Mouse (Mus musculus) 416B (cell line): ENCODE results near the gene Snrpd2.
A peak's percentile ranks its signal among the peaks of the same experiment; 100 is the strongest.

ENCODE experiments used
- DNase-seq: peaks from one replicate; pipeline ENCODE4 v3.0.0; 2011; ENCODE audit warnings: low read depth

The Snrpd2 gene

DNA sequence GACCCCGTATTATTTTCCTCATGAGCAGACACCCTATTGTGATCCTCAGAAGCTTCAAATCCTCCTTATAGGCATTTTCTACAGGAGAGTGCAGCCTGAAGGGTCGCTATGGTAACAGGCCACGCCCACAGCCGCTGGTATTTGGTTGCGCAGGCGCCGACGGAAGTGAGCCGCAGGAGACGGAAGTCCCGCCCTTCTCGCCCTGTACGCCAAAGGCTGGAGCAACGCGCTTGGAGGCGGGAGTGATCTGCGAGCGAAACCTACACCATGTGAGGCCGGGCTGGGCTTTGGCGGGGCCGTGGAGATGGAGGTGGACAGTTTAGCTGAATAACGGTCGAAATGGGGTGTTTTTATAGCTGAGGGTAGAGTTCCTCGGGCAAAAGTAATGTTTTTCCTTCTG, at the start of gene Snrpd2:
Gene Snrpd2 (plus strand): TSS at position 97 of the 400 bp plus-strand sequence.
- peak; percentile 97 for DNase-seq

GRCm38 (mm10) chr7:19100290-19100689, 49.2 kb upstream of the Snrpd2 start:
- DNase-seq: no peak

DNA sequence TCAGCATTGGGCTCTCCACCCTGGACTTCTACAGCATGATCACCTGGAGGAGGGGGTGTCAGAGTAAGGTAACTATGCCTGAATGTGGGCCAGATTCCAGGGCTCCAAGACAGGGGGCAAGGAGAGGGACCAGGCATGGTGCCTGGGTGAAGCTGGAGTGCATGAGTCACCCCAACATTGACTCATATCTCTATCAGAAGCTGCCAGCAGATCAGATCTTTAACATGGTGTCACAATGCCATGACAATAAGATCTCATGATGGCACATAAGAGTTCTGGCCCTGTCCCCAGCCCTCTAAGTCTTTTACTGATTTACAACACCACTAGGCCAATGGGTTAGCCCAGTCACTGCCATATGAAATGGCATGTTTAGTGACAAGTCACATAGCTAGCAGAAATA, 45.8 kb upstream of the Snrpd2 start:
- peak; percentile 80 for DNase-seq

DNA sequence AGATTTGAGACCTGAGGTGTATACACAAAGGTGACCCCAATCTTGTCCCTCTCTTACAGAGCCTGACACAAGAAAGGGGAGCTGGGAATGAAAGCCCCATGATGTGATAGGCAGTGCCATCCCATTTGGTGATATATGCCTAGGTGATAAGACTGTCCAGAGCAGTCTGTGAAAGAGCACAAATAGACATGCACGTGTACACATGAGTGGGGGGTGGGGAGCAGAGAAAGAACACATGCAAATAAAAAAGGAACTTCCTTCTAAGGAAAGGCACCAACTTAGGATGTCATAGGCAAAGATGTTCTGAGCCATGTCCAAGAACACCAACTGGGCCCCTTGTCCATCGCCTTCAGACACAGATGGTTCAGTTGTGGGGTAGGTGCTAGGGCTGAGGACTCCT, 45.0 kb upstream of the Snrpd2 start:
- no peak for DNase-seq

- no peak for DNase-seq
These were observed 42.1 kb upstream of the Snrpd2 start for GRCm38 (mm10) chr7:19107436-19107835.

DNA sequence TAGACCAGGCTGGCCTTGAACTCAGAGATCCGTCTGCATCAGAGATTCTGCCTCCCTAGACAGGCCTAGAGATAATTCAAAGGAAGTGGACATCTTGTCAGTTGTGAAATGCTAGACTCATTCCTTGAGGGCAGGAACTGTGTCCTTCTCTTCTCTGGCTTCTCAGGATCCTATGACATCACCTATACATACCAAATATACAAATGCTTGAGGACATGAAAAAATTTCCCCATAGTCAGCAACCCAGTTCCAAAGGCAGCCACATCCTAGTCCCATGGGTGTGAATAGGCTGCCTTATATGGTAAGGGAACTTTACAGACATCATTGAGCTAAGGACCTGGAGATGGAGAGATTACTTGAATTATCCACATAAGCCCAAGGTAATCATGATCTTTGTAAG, 40.0 kb upstream of the Snrpd2 start:
- DNase-seq: no peak

GRCm38 (mm10) chr7:19118028-19118771, 31.3 kb upstream of the Snrpd2 start, which contains the start of gene Gm4969:
TSS of gene Gm4969 (minus strand) at chr7:19118368.
- no peak for DNase-seq

GRCm38 (mm10) chr7:19119083-19119482, 30.4 kb upstream of the Snrpd2 start:
- DNase-seq: no peak

- DNase-seq: peak; percentile 98
These were observed 29.7 kb upstream of the Snrpd2 start, which contains the start of gene Fbxo46 for GRCm38 (mm10) chr7:19119631-19120429. TSS of gene Fbxo46 (plus strand) at chr7:19119859.

- no peak for DNase-seq
These were observed 27.8 kb upstream of the Snrpd2 start for GRCm38 (mm10) chr7:19121686-19122085.

GRCm38 (mm10) chr7:19124713-19125112, 24.8 kb upstream of the Snrpd2 start:
- DNase-seq: no peak

DNA sequence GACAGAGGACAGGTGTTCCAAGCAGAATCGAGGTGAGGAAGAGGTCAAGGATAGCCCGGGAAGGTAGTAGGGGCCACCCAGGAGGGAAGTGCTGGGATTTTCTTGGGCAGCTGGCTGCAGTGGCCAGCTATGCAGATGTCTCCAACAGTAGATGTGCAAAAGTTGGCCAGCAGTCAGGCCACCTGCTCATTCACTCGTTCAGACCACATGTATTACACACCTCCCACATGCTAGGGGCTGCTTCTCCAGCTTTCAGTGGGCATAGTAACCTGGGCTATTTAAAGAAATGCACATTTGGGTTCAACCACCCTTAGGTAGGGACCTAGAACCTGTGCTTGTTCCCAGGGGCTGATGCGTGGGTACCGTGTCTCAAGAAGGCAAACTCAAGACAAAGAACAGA, 21.8 kb upstream of the Snrpd2 start:
- no peak for DNase-seq

DNA sequence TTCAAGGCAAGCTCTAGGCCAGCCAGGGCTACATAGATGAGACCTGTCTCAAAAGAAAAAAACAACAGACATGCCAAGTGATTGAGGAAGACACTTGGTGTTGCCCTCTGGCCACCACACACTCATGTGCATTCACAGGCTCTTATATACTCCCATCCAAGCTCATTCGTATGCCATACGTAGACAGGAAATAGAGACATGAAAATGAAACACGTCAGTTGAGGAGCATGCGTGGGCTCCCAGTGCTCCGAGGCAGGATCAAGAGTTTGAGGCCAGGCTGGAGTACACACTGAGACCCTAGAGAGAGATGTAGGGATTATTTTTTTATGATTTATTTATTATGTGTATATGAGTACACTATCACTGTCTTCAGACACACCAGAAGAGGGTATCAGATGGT, 20.1 kb upstream of the Snrpd2 start:
- no peak for DNase-seq

GRCm38 (mm10) chr7:19130657-19131056, 18.9 kb upstream of the Snrpd2 start:
- DNase-seq: peak; percentile 57

DNA sequence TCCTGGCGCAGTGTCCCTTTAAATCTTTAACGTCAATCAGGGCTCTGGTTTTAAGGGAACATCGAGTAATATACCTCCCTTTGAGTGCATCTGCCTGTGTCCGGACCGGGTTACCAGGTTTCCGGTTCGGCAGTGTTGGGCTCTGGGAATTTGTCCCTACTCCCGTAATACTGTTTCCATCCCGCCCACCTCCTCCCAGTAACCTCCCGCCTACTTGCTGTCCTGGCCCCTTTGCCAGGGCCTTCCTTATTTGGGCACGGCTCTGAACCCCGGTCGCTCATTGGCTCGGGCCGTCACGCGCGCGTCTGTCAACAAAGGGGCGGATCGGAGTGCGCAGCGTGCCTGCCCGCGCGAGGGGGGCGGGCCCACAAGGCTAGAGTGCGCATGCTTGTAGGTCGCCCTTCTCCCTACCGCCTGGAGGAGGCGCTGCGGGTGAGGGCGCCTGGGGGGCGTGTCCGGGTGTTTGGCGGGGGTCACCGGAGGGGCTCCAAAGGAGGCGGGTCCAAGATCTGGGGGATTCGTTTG, 18.1 kb upstream of the Snrpd2 start:
- peak; percentile 98 for DNase-seq

- DNase-seq: no peak
These were observed 13.4 kb upstream of the Snrpd2 start for GRCm38 (mm10) chr7:19136168-19136567.

- no peak for DNase-seq
These were observed 12.7 kb upstream of the Snrpd2 start for GRCm38 (mm10) chr7:19136673-19137334.

DNA sequence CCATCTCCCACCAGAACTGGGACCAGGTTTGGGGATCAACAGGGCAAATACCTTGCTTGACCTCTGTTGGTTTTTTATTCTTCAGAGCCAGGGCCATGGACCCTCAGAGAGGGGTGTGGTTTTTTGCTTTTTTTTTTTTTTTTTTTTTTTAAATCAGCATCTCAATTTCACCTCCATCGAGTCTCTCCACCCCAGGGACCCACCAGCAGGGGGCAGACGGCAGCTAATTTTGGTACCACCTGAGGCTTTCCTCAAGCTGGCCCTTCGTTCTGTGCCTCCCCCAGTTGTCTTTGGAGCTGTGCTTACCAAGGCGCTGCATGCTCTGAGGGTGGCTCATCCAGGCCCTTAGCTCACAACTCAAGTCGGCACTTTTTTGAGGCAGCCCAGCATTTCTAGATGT, 12.1 kb upstream of the Snrpd2 start:
- DNase-seq: peak; percentile 58

DNA sequence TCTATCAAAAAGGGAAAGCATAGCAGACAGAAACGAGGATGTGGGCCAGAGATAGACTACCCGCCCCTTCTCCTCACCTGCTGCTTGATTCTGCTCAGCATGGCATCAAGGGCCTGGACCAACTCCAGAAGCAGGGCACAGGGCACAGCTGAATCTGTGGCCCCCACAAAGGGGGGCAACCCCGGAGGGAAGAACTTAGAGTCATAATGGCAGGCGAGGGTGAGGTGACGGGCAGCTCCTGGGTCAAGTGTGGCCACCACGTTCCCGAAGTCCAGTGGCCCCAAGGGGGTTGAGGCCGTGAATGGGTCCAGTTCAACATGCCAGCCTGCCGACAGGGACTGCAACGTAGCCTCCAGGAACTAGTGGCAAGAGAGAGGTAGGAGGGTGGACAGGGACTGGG, 2.7 kb upstream of the Snrpd2 start:
- no peak for DNase-seq

GRCm38 (mm10) chr7:19147497-19148045, 2.0 kb upstream of the Snrpd2 start:
- DNase-seq: no peak

DNA sequence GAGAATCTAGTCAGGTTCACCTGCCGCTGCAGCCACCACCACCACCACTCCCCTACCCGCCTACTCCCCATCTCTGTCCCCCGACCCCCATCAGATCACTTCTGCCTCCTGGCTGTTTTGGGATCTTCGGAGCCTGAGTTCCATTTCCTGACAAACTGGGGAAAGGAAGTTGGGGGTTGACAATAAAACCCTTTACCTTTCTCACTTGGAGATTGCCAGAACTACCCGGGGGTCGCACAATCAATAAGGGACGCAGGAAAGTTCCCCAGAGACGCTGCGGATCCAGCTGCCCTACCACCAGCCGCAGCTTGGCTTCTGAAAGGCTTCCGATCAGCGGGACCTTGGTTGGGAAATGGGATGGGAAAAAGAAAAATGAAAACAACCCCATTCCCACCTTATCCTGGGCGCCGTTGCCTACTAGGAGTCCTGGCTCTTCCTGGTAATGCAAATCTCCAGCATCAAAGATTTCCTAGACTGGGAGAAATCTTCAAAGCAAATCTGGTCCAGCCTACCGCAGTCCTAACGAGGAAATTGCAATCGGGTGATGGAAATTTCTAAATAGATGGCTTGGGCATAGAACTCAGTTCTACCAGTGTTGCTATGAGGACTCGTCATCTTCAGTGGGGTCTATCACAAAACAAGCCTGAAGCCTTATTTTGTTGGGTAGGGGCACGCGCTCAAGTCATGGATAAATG, 1.2 kb upstream of the Snrpd2 start:
- DNase-seq: no peak
